Mouse (Mus musculus) CH12F3 (cell line): ENCODE data around the gene Tarbp1.
"Not testable (repeated sequence)": the region's sequence is repeated elsewhere in the genome, so short reads cannot be mapped to it uniquely, and the experiment has no call there.

Source experiments
- in situ Hi-C: fragments of 300-500 bp; cut with MboI; formaldehyde crosslinking; loops from 2 replicates; pipeline ENCODE4 v1.14.3; 2020; ENCODE audit warnings: low sequenced_read_pairs

The Tarbp1 gene

GRCm38 (mm10) chr8:126495461-126495860, 20.6 kb upstream of the Tarbp1 start:
- in situ Hi-C loops: loop anchor here (5.0 kb wide), 1 partner anchor 427 kb away; no protein-coding TSS in a partner anchor

GRCm38 (mm10) chr8:126494160-126495110, 19.6 kb upstream of the Tarbp1 start:
- in situ Hi-C loops: loop anchor here (5.0 kb wide), 1 partner anchor 428 kb away; no protein-coding TSS in a partner anchor

GRCm38 (mm10) chr8:126482938-126483337, 8.1 kb upstream of the Tarbp1 start:
- in situ Hi-C loops: no loop called here

- in situ Hi-C loops: no loop called here
Observed at GRCm38 (mm10) chr8:126482348-126482720, 7.5 kb upstream of the Tarbp1 start.

GRCm38 (mm10) chr8:126481494-126482347, 6.9 kb upstream of the Tarbp1 start:
- in situ Hi-C loops: no loop called here

GRCm38 (mm10) chr8:126480366-126480765, 5.5 kb upstream of the Tarbp1 start:
- in situ Hi-C loops: no loop called here

- in situ Hi-C loops: no loop called here
Observed at GRCm38 (mm10) chr8:126478714-126479113, 3.8 kb upstream of the Tarbp1 start.

- in situ Hi-C loops: not testable (repeated sequence)
Observed at GRCm38 (mm10) chr8:126476151-126476855, 1.4 kb upstream of the Tarbp1 start.

- in situ Hi-C loops: not testable (repeated sequence)
Observed at GRCm38 (mm10) chr8:126475738-126476137, 873 bp upstream of the Tarbp1 start.

GRCm38 (mm10) chr8:126473802-126474298, 1.0 kb downstream of the Tarbp1 start:
- in situ Hi-C loops: no loop called here

- in situ Hi-C loops: no loop called here
Observed at GRCm38 (mm10) chr8:126464071-126464470, 10.8 kb downstream of the Tarbp1 start.

GRCm38 (mm10) chr8:126461735-126462134, 13.1 kb downstream of the Tarbp1 start:
- in situ Hi-C loops: no loop called here

- in situ Hi-C loops: no loop called here
Observed at GRCm38 (mm10) chr8:126460274-126460673, 14.6 kb downstream of the Tarbp1 start.

GRCm38 (mm10) chr8:126455383-126455782, 19.5 kb downstream of the Tarbp1 start:
- in situ Hi-C loops: no loop called here

- in situ Hi-C loops: no loop called here
Observed at GRCm38 (mm10) chr8:126451158-126451557, 23.7 kb downstream of the Tarbp1 start.

GRCm38 (mm10) chr8:126438937-126439336, 35.9 kb downstream of the Tarbp1 start:
- in situ Hi-C loops: no loop called here

GRCm38 (mm10) chr8:126433827-126434226, 41.0 kb downstream of the Tarbp1 start:
- in situ Hi-C loops: no loop called here

GRCm38 (mm10) chr8:126429635-126430034, 45.2 kb downstream of the Tarbp1 start:
- in situ Hi-C loops: no loop called here

GRCm38 (mm10) chr8:126424946-126425345, 49.9 kb downstream of the Tarbp1 start:
- in situ Hi-C loops: no loop called here

GRCm38 (mm10) chr8:126424163-126424562, 50.7 kb downstream of the Tarbp1 start:
- in situ Hi-C loops: no loop called here

GRCm38 (mm10) chr8:126422920-126423300, 52.0 kb downstream of the Tarbp1 start:
- in situ Hi-C loops: no loop called here
